Mouse (Mus musculus) liver, embryonic 14.5 days (tissue): ENCODE data around the gene Lin7b. TPM values are rescaled to one million over a fixed set of nuclear protein-coding genes. Genes with fewer than 3 reads are reported as not detected.

Experiments used
- ATAC-seq: fragments of 200-750 bp; cut with Nextera tagmentation; 2 replicates; pipeline ENCODE4 v1.8.0; 2017; ENCODE audit warnings: moderate number of reproducible peaks, mild to moderate bottlenecking, moderate library complexity; ENCODE audit not compliant: insufficient read depth
- DNase-seq, 3 experiments: peaks; one replicate each; pipeline ENCODE4 v3.0.0-alpha.2; 2012 to 2013; ENCODE audit warnings: low read depth in 3 of 3, low spot score in 3 of 3
- H3K27ac ChIP-seq: fragments of 300-500 bp; sonication (generic); 2 replicates; pipeline ENCODE4 v1.5.1; 2014; ENCODE audit warnings: moderate library complexity, mild to moderate bottlenecking, control low read depth, inconsistent platforms
- H3K27me3 ChIP-seq: fragments of 300-500 bp; sonication (generic); 2 replicates; pipeline ENCODE4 v1.6.1; 2014; ENCODE audit warnings: mild to moderate bottlenecking, low read length, moderate library complexity; ENCODE audit not compliant: control insufficient read depth, insufficient read depth
- H3K36me3 ChIP-seq: fragments of 300-500 bp; sonication (generic); replicated peaks from 2 replicates; pipeline ENCODE4 v1.6.1; 2014; ENCODE audit warnings: low read depth; ENCODE audit not compliant: control insufficient read depth, insufficient read depth
- H3K4me1 ChIP-seq, 2 experiments: fragments of 200-500 bp in 1 of 2; fragments of 300-500 bp in 1 of 2; sonication (generic) in 1 of 2; replicated peaks; 2 replicates each; pipeline ENCODE4 v1.6.1; 2012 to 2014; ENCODE audit warnings: antibody characterized with exemption in 1 of 2, inconsistent platforms in 1 of 2, low read length in 1 of 2; ENCODE audit not compliant: control insufficient read depth in 2 of 2, insufficient read depth in 2 of 2
- H3K4me2 ChIP-seq: fragments of 300-500 bp; sonication (generic); 2 replicates; pipeline ENCODE4 v1.6.1; 2014; ENCODE audit warnings: low read depth, mild to moderate bottlenecking, control low read depth, moderate library complexity
- H3K4me3 ChIP-seq, 2 experiments: fragments of 200-500 bp in 1 of 2; fragments of 300-500 bp in 1 of 2; sonication (generic) in 1 of 2; 2 replicates each; pipeline ENCODE4 v1.5.1; 2012 to 2014; ENCODE audit warnings: low read depth in 2 of 2, low read length in 2 of 2, mild to moderate bottlenecking in 2 of 2, control low read depth in 1 of 2, inconsistent platforms in 1 of 2, moderate library complexity in 1 of 2; ENCODE audit not compliant: insufficient read depth in 1 of 2
- H3K9ac ChIP-seq: fragments of 300-500 bp; sonication (generic); replicated peaks from 2 replicates; pipeline ENCODE4 v1.6.1; 2014; ENCODE audit warnings: mild to moderate bottlenecking, control low read depth, moderate library complexity
- H3K9me3 ChIP-seq: fragments of 300-500 bp; sonication (generic); 2 replicates; pipeline ENCODE4 v1.6.1; 2016; ENCODE audit warnings: low read length, mixed read lengths; ENCODE audit not compliant: control insufficient read depth
- CTCF ChIP-seq: IDR thresholded peaks from 2 replicates; pipeline ENCODE4 v1.5.1; 2016; ENCODE audit warnings: antibody characterized with exemption, low read depth, control low read depth
- EP300 ChIP-seq: IDR thresholded peaks from 2 replicates; pipeline ENCODE4 v1.6.1; 2016; ENCODE audit warnings: antibody characterized with exemption, low read depth
- WGBS: fragments of 180-500 bp; shearing (Covaris S2); extraction: QIAGEN DNeasy Blood & Tissue Kit; methylation state at CpG from one replicate; pipeline ENCODE4 v1.1.7; 2014; ENCODE audit not compliant: insufficient replicate concordance; 5-methylcytosine and 5-hydroxymethylcytosine counted together
- polyA plus RNA-seq, 2 experiments: library from polyadenylated mRNA; depleted of rRNA in 1 of 2; stranded (reverse) in 1 of 2; unstranded in 1 of 2; fragments of >200 nt; fragmentation: Nextera tagmentation in 1 of 2; extraction: Ambion mirVana in 1 of 2; gene quantifications; 2 replicates each; pipeline versions ENCODE4 v1.2.1 to v1.2.3; 2012 to 2014

Gene Lin7b
- polyA plus RNA-seq, 2 experiments, result 0.10 to 0.20 TPM

DNA sequence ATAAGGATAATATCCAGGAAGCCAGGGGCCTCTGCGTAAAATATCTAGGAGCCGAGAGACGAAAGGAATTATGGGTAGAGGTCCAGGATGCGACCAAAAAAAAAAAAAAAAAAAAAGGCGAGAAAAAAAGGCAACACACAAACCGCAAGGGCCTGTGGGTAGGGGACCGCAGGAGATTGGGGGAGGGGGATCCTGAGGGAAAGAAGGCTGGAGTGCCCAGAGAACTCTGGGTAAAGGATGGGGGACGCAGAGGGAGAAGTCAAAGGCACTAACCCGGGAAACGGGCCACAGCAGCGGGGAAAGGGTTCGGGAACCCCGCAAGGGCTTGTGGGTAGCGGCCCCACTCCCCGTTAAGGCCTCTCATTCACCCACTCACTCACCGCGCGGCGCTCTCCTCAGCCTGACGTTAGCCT is 24.8 kb upstream of the Lin7b start:
- WGBS, result under 1% methylated on average over 19 of the region's 20 CpGs
- peak overlapping the region; percentile 93 for H3K27ac ChIP-seq
- peaks cover 15 to 17% of the 10 kb centered on the region in 2 experiments for H3K4me1 ChIP-seq
- H3K36me3 ChIP-seq, result peaks cover 41% of the 10 kb centered on the region
- no peaks in the 10 kb centered on the region for H3K27me3 ChIP-seq
- ATAC-seq, result peak; percentile 74
- peak overlapping the region; percentile 99 for H3K4me2 ChIP-seq
- peak in 1 of 3 experiments; percentile 49 for DNase-seq
- no peaks in the 10 kb centered on the region for H3K9me3 ChIP-seq
- H3K4me3 ChIP-seq, result peak overlapping the region; percentile 92 to 96
- no peak; the same call in 1 of the 2 replicates for TF ChIP-seq EP300
- TF ChIP-seq CTCF, result no peak
- peak overlapping the region; percentile 97 for H3K9ac ChIP-seq

DNA sequence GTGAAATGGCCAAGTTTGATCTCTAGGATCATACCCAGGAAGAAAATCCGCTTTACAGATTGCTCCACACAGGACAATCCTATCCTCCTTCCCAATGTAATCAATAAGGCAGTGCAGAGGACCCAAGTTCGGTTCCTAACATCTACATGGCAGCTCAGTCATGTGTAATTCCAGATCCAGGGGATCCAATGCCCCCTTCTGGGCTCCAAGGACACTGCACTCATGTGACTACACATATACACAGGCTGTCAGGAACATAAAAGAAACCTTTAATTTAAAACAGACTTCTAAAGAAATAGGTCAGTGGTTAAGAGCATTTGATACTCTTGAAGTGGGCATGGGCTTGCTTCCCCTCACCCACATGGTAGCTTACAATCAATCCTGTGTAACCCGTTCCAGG is 15.7 kb upstream of the Lin7b start:
- WGBS, result 89% methylated on average over 3 of the region's 3 CpGs
- DNase-seq (no peak), ATAC-seq (no peak)
- peak; percentile 39 for TF ChIP-seq CTCF
- TF ChIP-seq EP300, result no peak
- Histone ChIP-seq H3K27me3 (no peaks in the 10 kb centered on the region), H3K4me3 (no peak overlapping the region), H3K9ac (no peak overlapping the region), H3K9me3 (no peaks in the 10 kb centered on the region), H3K4me1 (no peaks in the 10 kb centered on the region), H3K36me3 (peaks cover 95% of the 10 kb centered on the region), H3K27ac (no peak overlapping the region), H3K4me2 (no peak overlapping the region)

DNA sequence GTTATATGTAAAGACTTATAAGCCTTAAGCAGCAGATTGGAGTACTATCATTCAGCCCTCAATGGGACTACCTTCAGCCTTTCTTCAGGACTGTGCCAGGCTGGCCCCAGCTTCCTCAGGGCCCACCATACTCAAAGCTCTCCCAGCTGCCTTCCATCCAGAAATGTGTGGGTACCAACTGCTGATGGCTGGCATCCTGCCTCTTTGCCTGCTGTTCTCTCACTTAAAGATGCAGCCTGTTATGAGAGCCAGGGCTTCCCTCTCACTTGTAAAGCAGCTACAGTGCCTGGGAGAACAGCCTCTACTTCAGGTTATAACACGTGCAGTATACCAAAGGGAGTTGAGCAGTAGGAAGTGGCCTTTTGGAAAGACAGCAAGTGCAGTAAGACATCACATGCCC is 5.7 kb upstream of the Lin7b start:
- DNase-seq (no peak), ATAC-seq (no peak)
- 67% methylated on average over 1 of the region's 1 CpGs for WGBS
- Histone ChIP-seq H3K4me1 (no peaks in the 10 kb centered on the region), H3K9ac (no peak overlapping the region), H3K4me3 (no peak overlapping the region), H3K27ac (no peak overlapping the region), H3K4me2 (no peak overlapping the region), H3K9me3 (no peaks in the 10 kb centered on the region), H3K27me3 (no peaks in the 10 kb centered on the region), H3K36me3 (peaks cover 72% of the 10 kb centered on the region)
- no peak for TF ChIP-seq EP300
- no peak for TF ChIP-seq CTCF

DNA sequence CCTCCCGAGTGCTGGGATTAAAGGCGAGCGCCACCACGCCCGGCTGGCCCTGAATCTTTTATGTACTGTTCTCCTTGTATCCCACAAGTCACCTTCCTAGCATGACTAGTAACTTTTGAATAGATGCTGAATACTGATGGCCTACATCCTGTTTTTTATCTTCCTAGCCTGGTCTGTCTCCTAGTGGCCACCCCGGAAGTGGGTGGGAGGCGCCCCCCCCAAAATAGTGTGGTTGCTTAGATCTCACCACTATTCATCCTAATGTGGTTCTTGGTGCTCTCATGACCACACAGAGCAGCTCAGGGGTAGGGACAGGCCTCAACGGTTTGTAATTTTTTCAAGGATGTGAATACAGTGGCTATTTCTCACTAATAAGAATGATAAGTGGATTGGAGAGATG is 4.2 kb upstream of the Lin7b start:
- no peak for TF ChIP-seq CTCF
- TF ChIP-seq EP300, result no peak
- Histone ChIP-seq H3K27me3 (peaks cover 8% of the 10 kb centered on the region), H3K4me2 (no peak overlapping the region), H3K27ac (no peak overlapping the region), H3K9ac (no peak overlapping the region), H3K36me3 (peaks cover 58% of the 10 kb centered on the region), H3K9me3 (no peaks in the 10 kb centered on the region), H3K4me3 (no peak overlapping the region), H3K4me1 (peaks cover 2 to 5% of the 10 kb centered on the region in 2 experiments; a peak in 2 of 4 replicates)
- DNase-seq (no peak), ATAC-seq (no peak)
- WGBS, result 79% methylated on average over 8 of the region's 8 CpGs

DNA sequence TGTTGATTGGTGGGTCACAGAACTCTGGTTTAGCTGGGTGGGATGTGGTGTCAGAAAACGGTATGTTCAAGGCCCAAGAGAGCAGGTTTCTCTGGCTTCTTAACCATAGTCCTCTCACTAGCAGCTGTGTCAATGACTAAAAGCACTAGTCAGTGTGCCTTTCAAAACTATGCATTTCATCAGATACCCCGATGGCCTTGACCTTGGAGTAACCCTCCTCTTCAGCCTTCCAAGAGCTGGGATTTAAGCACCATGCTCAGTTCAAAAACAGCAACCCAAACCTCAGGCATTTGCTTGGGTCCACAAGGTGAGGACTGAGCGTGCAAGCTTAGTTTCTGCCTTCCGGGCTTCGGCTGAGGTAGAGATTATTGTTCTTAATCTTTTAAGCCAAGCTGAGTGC is 2.0 kb upstream of the Lin7b start:
- Histone ChIP-seq H3K27ac (no peak overlapping the region), H3K27me3 (peaks cover 22% of the 10 kb centered on the region), H3K36me3 (peaks cover 35% of the 10 kb centered on the region), H3K4me1 (peaks cover 5 to 6% of the 10 kb centered on the region in 2 experiments; a peak in 3 of 4 replicates), H3K9me3 (no peaks in the 10 kb centered on the region), H3K9ac (no peak overlapping the region), H3K4me2 (no peak overlapping the region), H3K4me3 (no peak overlapping the region)
- TF ChIP-seq EP300 (no peak), CTCF (no peak)
- 75% methylated on average over 5 of the region's 5 CpGs for WGBS
- DNase-seq (no peak), ATAC-seq (no peak)
